Mouse (Mus musculus): Measurements from ENCODE around the gene Medag.
A peak's percentile ranks its signal among the peaks of the same experiment; 100 is the strongest.

Gene Medag

DNA sequence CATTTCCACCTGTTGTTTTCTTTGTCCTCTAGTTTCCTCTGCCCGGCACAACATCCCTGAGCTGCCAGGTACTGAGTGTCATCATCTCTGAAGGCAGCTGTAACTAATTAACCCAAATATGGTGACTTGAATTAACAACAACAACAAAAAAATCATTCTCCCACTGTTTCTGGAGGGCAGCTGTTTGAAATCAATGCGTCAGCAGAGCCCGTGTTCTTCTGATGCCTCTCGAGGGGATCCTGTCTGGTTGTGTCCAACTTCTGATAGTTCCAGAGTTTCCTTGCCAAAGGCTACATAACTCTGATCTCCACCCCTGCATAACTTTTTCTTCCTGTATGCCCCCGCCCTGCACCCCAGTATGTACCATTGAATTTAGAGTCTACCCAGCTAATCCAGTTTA is 28.9 kb upstream of the Medag start:
- no peak for DNase-seq (ENCODE audit: low read depth)

DNA sequence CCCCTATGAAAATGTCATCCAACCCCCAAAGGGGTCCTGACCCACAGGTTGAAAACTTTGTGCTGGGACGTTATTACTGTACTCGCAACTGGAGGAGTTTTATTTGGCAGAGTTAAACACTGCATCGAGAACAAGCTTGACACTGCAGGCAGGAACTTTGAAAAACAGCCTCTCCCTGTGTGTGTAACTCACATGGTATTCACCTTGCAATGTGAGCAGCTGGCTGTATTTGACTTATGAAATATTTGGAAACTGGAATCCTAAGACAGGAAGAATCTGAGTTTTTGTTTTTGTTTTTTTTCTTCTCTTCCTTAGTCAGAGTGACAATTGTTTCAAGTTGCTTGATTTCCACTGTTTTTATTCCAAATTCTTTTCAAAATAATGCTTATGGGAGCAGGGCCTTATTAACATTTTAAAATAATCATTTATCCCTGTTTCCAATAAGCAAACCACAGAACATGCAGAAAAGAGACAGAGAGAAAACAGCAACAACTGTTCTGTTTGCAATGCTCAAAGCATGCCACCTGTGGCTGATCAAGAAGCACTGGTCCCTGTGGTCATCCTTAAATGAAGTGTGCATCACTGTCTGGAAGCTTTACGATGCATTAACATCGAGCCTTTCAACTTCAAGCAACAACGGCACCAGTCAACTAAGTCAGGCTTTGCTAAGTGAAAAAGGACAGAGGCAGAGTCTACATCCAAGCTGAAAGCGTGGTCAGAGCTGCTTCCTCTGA is 26.2 kb upstream of the Medag start:
- DNase-seq (ENCODE audit: low read depth), result no peak

DNA sequence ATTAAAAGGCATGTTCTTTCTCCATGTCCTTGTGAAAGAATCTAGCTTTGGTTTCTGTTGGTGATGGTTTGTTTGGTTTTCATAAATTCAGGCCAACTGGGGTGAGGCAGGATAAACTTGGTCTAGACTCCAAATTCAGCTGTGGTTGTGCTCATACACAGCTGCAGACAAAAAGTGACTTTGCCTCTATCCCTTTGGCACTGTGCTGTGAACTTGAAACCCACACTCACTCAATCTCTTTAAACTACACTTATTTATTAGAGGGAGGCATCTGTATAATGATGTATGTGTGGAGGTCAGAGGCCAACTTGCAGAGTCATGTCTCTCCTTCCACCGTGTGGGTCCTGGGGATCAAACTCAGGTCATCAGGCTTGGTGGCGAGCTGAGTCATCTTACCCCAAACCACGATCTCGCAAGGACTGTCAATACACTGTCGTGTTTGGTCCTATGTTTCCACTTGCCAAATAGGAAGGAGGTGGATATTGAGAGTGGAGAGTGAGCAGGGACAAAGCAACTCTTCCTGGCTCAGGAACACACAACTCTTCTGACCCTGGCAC is 25.2 kb upstream of the Medag start:
- DNase-seq (ENCODE audit: low read depth), result no peak

DNA sequence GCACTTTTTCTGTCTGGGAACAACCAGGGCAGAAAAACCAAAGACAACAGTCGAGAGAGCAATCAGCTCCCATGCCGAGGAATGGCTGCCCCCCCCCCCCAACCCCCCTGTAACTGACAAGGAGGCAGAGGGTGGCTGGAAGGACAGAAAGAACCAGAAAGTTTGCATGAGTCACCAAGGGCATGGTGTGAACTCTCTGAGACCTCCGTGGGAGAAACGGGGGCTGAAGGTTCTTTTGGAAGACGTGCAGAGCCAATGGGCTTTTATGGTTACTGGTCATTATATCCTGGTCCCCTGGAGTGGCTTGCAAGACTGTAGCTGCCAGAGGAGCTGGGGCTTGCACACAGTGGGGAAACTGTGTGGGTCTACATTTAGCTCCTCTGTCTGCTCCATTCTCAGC is 22.6 kb upstream of the Medag start:
- DNase-seq (ENCODE audit: low read depth), result no peak

DNA sequence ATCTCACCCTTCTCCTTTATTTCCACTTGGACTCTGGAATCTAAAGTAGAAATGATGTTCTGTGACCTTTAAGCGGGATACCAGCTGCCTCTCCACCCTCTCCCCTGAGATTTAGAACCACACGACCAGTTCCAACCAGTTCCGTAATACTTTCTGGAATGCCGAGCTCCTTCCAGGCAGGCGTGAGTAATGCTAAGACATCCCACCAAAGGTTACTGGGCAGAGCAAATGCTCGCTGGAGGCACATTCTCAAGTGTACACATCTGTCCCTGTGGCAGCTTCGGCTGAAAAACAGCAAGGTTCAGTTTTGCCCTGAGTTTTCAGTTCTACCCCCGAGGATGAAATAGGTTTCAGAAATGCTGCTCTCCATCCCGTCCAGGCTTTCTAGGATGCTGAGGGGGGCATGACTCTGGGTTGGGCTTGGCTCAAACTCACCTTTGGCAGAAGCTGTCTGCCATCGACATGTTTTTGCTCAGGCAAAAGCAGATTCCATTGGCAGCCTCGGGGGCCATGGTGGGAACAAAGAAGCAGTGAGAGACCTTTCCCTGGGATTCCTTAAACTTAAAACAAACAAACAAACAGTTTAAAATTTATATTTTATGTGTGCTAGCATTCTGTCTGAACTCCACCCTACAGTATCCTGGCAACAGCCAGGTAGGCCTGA is 21.9 kb upstream of the Medag start:
- no peak for DNase-seq (ENCODE audit: low read depth)

DNA sequence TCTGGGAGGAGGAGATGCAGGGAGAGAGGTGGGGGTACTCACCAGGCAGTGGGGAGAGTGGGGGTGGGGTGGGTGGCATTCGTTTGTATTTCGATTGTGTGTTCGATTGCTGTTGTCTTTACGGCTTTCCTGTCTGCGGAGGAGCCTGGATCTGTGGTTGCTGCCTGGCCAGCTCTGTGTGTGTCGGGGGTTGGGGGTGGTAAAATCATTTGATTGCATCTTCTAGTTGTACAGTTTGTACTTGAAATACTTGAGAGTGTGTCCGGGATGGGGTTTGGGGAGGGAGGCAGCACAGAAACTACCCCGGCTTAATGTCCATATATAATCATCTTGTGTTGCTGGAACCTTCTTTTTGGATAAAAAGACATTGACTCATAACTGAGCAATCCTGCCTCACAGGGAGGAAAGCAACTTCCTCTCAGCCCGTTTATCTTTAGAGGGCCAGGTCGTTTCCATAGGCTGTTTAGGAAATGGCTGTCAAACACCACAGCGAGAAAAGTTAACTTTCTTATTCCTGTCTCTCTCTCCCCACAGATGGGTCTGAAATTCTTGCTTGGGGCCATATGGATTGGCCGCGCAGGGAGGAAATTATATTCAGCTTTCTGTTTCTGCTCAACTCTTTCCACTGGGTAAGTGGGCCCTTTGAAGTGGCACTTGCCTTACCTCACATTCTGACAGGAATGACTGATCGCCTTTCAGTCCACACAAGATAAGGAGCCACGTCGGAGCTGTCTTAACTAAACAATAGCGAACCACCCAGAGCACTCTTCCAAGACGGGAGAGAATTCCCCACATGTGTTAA is 19.8 kb upstream of the Medag start:
- peak; percentile 69 for DNase-seq (ENCODE audit: low read depth)

DNA sequence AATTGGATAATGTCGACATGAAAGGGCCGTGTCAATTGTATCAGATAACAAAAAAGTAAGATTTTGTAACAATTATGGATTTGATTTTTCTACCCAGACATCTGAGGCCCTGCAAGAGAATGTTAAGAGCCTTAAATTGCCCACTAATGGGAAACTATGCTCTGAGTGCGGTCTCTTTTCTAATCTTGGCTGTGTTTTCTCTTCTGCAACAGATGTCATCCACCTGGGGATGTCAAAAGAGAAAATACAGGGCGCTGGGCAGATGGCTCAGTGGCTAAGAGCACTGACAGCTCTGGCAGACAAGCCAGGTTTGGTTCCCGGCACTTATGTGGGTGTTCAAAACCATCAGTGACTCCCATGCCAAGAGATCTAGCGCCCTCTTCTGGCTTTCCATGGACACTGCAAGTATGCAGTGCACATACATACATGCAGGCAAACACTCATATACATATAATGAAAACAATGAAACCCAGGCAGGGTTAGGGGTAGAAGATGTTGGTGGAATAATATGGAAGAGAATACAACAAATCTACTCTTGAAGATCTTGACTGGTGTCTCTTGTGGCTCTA is 19.0 kb upstream of the Medag start:
- DNase-seq (ENCODE audit: low read depth), result no peak

DNA sequence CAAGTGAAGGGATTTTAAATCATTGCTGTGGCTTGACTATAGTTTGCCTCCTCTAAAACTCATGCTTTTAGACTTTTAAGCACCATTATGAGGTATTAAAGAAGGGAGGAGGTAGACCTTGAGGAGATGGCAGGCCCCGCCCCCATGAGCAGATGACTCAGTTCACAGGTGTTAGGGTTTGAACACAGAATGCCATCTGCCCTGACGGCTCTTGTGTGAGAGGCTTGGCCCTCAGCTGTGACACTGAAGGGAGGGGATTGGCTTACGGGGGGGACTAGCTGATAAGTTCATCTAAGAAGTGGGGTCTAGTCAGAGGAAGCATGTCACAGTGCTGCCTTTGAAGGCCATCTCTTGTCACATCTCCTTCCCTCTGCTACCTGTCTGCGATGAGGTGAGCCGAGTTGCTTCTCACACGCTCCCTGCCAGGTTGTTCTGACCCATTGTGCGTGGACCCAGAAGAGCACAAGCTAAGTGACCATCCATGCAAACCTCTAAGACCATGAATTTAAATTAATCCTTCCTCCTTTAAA is 10.0 kb upstream of the Medag start:
- DNase-seq (ENCODE audit: low read depth), result no peak

DNA sequence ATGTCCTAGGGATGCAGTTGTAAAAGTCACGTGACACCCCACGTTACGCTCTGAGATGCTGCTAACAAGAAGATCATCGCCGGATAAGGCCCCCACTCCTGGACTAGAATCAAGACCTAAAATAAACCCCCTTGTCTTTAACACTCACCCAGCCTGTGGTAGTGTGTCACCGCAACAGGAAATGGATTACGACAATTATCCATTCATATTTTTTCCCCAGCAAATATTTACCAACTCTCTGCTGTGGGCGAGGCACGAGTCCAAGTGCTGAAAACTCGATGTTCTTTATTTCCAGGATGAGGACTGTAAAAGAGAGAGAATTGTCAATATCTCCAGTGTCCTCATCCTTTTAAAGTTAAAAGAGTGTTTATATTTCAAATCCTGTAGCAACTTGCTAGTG is 9.5 kb upstream of the Medag start:
- no peak for DNase-seq (ENCODE audit: low read depth)

DNA sequence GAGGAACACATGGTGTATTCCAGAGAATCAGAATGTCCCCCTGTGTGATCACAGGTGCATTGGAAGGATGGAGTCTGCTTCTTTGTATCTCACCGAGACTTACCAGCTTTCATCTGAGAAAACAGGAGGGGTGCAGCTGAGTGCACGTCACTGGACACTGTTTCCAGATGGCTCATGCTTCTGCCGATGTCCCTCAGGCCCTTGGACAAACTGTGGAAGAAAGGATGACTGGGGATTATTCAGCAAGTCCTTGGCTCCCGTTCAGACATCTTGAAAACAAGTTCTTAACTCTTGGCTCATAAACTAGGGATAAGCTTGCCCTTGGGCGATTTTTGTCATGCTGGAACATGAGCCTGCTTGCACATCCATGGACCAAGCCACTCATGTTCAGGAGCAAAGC is 8.2 kb upstream of the Medag start:
- DNase-seq (ENCODE audit: low read depth), result no peak

DNA sequence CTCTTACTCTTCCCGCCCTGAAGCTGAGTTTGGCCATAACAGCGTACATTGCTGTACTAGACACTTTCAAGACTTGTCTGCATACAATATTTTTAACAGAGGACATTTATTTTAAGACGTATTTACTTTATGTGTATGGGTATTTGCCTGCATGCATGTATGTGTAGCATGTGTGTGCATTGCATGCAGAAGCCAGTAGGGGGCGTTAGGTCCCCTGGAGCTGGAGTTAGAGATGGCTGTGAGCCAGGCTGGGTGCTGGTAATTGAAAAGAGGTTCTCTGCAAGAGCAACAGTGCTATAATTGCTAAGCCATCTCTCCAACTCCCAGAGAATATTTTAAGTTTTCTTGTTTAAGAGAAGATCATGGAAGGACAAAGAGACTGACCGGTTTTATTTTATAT is 6.8 kb upstream of the Medag start:
- DNase-seq (ENCODE audit: low read depth), result no peak

DNA sequence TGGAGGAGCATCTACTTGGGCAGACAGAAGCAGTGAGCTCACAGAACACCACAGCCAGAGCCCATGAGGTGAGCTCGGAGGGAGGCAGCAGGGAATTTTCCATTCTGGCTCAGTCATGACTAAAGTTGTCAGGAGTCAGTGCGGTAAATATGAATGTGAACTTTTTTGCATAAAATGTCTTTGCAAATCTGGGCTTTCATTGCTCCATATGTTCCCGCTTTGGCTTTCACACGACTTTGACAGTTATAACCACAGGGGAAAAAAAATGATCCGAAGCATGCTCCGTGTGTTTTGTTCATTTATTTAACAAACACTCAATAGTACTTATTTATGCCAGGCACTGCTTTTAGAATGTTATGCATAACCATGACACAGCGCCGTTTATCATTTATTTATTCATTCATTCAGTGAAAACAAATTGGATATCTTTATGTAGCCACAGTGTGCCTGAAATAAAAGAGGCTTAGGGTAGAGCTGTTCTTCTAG is 4.7 kb upstream of the Medag start:
- no peak for DNase-seq (ENCODE audit: low read depth)

DNA sequence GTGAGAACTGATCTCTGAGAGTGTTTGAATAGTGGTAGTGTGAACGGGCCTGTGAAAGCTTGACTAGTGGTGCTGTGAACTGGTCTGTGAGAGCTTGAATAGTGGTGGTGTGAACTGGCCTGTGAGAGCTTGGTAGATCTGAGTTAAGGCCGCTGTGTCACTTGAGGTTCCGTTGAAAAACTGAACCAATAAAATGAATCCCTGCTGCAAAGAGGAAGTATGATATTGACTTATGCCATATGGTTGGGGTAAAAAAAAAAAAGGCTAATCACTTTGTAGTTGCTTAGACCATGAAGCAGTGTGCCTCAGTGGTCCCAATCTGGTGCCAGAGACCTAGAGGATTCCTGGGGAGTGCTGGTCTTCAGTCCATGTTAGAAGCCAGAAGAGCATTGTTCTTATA is 2.0 kb upstream of the Medag start:
- DNase-seq (ENCODE audit: low read depth), result no peak

DNA sequence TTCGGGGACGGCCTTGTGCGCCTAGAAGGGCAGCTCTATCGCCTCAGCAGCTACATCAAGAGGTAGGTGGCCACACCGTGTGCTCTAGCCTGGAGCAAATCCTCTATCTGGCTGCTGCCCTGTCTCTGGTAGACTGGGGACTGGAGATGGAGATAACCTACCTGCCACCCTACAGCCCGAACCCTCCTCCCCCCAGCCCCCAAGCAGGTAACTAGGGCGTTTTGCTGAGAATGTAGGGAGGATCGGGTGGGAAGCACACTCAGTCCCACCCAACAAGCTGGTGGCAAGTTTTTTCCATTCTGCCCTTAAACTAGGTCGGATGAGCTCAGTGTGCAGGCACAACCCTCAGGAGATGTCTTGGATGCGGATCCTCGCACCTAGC is 636 bp downstream of the Medag start:
- DNase-seq (ENCODE audit: low read depth), result no peak

DNA sequence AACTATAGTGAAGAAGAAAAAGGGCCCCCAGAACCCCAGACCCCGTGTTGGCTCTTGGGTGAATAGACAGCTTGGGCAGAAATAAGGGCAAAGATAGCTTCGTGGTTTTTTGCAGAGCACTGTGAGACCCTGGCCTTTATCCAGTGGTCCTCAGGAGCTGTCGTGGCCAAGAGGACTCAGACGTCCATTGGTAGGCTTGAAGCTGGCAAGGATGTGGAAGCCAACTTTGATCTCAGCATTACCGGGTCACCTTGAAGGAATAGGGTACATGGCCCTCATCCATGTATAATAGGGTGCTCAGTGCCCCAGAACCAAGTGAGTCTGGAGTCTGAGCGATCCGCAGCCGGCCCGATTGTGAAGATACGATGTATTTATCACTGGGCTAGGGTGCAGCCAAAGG is 1.1 kb downstream of the Medag start:
- DNase-seq (ENCODE audit: low read depth), result no peak

DNA sequence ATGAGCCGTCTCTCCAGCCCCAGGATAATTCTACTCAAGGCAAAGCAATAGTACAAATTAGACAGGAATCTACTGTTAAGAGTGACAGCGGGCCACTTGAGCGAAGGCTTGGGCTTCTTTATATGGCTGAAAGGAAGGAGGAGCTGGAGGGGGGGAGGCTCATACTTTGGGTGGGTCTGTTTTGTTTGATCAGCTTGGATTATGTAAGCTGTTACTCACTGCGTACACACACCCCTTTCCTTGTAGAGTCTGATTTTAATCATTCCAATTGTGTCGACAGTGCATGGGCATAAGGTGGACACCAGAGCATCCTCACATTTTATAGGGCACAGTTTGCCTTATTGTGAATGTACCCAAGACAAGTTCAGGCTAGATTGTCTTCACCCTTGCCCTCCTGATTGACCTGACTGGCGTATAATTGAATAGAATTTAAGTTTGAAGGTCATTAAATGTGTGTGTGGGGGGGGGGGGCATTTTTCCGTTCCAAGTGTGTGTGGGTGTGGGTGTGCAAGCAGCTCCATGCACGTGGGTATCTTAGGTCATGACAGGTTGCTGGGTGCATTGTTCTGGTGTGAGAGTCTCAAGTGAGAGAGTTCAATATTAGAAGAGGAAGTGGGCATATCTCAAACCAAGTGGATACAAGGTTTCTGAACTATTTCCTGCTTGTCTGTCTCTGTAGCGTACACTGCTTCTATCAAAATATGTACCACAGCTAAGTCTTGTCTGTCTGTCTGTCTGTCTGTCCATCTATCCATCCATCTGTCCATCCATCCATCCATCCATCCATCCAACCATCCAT is 3.0 kb downstream of the Medag start:
- no peak for DNase-seq (ENCODE audit: low read depth)

DNA sequence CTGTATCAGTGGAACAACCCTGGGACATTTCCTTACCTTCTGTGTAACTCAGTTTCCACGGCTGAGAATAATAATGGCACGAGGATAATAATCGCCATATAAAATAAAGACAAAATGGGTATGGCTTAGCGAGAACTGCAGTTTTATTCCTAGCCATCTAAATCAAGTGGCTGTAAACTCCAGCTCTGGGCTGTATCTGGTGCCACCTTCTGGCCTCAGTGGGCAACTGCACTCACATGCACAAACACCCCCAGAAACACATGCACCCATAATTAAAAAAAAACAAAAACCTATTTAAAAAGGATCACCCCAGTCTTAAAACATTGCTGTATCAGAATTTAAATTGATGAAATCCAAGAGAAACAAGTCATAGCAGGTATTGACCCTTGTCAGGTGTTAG is 5.8 kb downstream of the Medag start:
- peak; percentile 37 for DNase-seq (ENCODE audit: low read depth)

DNA sequence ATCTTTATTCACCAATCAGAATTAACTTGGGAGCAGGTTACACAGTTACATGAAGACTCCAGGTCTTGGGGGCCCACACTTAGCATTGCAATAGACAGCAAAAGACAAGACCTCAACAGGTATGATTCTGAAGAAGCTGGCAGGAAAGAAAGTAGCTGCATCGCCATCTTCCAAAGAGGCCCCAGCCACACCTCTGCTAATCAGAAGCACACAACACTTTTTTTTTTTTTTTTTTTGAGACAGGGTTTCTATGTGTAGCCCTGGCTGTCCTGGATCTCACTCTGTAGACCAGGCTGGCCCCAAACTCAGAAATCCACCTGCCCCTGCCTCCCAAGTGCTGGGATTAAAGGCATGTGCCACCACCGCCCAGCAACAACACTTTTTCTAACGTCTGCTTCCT is 15.0 kb downstream of the Medag start:
- DNase-seq (ENCODE audit: low read depth), result peak; percentile 31

DNA sequence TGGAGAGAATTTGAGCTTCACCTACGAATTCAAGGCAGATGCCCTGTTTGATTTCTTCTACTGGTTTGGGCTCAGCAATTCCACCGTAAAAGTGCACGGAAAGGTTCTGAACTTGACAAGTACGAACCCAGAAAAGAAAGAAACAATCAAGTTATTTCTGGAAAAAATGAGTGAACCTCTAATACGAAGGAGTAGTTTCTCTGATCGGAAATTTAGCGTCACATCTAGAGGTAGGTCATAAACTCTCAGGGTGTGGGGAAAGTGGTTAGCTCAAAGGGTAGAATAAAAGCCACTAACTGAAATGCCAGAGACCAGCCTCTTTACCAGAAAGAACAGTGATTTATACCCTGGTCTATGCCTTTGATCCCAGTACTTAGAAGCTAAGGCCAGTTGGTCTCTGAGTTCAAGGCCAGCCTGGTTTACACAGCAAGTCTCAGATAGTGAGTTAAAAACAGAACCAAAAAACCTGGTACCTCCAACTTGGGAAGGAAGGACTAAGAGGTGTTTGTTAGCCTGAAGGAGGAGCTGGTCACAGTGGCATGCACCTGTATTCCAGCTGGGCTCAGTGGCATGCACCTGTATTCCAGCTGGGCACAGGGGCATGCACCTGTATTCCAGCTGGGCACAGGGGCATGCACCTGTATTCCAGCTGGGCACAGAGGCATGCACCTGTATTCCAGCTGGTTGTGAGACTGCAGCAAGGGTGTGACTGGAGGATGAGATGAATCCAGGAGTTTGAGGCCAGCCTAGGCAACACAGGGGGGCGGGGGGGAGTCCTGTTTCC is 15.9 kb downstream of the Medag start:
- DNase-seq (ENCODE audit: low read depth), result peak; percentile 77

DNA sequence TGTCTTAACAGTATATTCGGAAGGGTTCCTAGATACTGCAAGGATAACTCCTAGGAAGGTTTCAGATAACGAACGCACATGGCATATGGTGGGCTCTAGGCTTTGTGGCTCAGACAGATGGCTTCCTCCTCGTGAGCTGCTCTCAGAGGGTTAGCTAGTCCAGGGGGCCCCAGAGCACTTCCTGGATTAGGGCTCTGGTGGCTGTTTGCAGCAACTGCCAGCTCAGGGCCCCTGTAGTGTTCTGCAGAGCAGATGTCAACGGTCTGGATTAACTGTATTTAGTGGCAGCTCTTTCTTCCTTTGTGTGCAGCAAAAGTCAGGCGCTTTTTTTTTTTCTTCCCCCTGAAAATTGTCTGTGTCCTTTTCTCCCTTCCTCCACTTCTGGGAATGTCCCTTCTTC is 16.8 kb downstream of the Medag start:
- peak; percentile 73 for DNase-seq (ENCODE audit: low read depth)
